Mouse (Mus musculus): ENCODE measurements around the gene G6pc3. TPM values are rescaled to one million over a fixed set of nuclear protein-coding genes. Genes with fewer than 3 reads are reported as not detected.

G6pc3 gene
- polyA plus RNA-seq, 1 experiment from 2014 or later = 23.7 TPM

DNA sequence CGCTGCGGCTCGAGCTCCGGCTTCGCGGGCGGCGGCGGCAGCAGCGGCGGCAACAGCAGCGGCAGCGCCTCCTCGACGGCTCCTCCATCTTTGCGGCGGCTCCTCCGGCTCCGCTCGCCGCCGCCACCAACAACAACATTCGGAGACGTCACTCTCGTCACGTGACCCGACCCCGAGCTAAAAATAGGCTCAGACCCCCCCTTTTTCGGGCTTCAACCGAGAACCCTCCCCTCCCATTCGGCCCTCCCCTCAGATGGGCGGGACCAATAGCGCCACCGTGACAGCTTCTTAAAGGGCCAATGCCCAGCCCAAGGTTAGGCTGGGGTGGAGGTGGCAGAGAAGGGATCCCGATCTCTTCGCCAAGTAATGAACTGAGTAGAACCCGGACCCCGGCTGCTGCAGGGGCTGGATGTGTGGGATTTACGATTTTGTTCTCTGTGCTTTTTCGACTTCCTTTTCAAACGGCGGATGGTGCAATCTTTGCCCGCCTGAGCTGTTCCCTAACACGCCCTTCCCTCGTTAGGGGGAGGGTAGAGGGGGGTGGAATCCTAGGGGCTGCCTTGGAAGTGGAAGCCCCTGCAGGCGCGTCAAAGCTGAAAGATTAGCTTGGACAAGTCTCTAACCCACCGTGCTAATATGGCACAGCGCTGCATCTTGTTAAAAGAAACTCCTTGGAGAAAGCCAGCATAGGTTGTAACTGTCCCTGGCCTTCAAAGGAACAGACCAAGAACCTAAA lies 40.8 kb downstream of the G6pc3 start, which contains the start of gene Hdac5:
Gene Hdac5, minus strand, starts transcription at position 161 of the 736 bp plus-strand sequence.
- Histone ChIP-seq H3K4me3 (peak within 1 kb of the TSS; percentile 87), H3K4me2 (replicated peaks) (peak within 1 kb of the TSS; percentile 80), H3K27me3 (no peaks in the 10 kb centered on the region), H3K9ac (replicated peaks) (peak within 1 kb of the TSS; percentile 95), H3K27ac (replicated peaks) (peak within 1 kb of the TSS; percentile 98), H3K9me3 (no peaks in the 10 kb centered on the region), H3K4me1 (peaks cover 50% of the 10 kb centered on the region), H3K36me3 (no peaks in the 10 kb centered on the region)
- WGBS = under 1% methylated on average over 46 of the region's 49 CpGs
- ATAC-seq (replicated peaks) = peak; percentile 83

DNA sequence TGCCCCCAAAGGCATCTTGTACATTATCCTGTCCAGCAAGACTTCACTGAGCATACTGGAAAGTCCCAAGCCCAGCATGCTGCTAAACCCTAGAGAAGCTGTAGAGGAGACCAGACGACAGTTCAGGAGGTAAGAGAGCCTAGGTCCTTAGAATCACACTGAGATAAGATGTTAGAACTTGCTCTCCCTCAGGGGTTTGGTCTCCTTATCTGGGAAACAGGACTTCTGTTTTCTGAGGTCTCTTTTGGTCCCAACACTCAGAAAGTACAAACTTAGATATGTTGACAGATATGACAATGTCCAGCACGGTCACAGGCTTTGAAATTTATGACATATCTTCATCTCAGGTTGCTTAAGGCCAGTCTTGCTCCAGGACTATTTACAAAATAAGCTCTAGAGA lies 46.6 kb downstream of the G6pc3 start:
- Histone ChIP-seq H3K27me3 (no peaks in the 10 kb centered on the region), H3K4me1 (0 out of 2 replicates have a peak, but pooled peaks cover under 1% of the 10 kb centered on the region), H3K27ac (replicated peaks) (no peak overlapping the region), H3K36me3 (no peaks in the 10 kb centered on the region), H3K9me3 (no peaks in the 10 kb centered on the region), H3K9ac (replicated peaks) (no peak overlapping the region), H3K4me2 (replicated peaks) (no peak overlapping the region), H3K4me3 (no peak overlapping the region)
- ATAC-seq (replicated peaks) = no peak
- 76% methylated on average over 2 of the region's 2 CpGs for WGBS

DNA sequence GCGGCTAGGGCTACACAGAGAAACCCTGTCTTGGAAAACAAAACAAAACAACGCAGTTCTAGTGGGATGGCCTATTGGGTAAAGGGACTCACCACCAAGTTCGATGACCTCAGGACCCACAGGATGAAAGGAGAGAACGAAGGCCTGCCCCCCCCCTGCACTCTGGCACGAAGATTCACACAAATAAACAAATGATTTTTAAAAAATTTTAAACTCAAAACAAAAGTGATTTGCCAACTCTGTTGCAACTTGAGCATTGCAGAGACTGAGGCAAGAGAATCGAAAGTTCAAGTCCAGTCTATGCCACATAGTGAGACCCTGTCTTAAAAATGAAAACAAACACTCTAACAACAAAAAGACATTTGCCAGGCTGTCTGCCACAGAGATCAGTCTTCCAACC lies 51.2 kb downstream of the G6pc3 start:
- WGBS = 87% methylated on average over 6 of the region's 6 CpGs
- Histone ChIP-seq H3K4me2 (replicated peaks) (no peak overlapping the region), H3K4me3 (no peak overlapping the region), H3K27me3 (no peaks in the 10 kb centered on the region), H3K4me1 (peaks cover 11% of the 10 kb centered on the region), H3K27ac (replicated peaks) (no peak overlapping the region), H3K9ac (replicated peaks) (no peak overlapping the region), H3K36me3 (no peaks in the 10 kb centered on the region), H3K9me3 (no peaks in the 10 kb centered on the region)
- ATAC-seq (replicated peaks) = no peak

DNA sequence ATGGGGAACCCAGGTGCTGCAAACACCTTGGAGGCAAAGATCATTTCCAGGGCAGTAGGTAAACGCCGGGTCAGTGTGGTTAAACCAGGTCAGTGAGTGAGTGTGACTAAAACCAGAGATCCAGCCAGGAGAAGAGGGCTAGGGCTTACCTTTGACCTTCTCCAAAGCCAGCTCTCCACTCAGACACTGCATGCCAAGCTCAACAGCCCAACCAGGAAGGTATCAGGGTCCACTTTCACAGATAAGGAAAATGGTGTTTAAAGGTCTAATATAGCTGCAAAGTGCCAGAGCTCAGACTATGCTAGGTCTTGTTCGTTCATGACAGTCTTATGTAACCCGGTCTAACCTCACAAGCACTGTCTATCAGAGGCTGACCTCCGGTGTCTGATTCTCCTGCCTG lies 51.8 kb downstream of the G6pc3 start:
- no peak overlapping the region for H3K4me2 ChIP-seq (replicated peaks)
- H3K4me3 ChIP-seq = no peak overlapping the region
- ATAC-seq (replicated peaks) = no peak
- H3K4me1 ChIP-seq = peaks cover 15% of the 10 kb centered on the region
- no peaks in the 10 kb centered on the region for H3K27me3 ChIP-seq
- no peak overlapping the region for H3K27ac ChIP-seq (replicated peaks)
- H3K36me3 ChIP-seq = no peaks in the 10 kb centered on the region
- H3K9me3 ChIP-seq = no peaks in the 10 kb centered on the region
- 89% methylated on average over 5 of the region's 5 CpGs for WGBS
- no peak overlapping the region for H3K9ac ChIP-seq (replicated peaks)

DNA sequence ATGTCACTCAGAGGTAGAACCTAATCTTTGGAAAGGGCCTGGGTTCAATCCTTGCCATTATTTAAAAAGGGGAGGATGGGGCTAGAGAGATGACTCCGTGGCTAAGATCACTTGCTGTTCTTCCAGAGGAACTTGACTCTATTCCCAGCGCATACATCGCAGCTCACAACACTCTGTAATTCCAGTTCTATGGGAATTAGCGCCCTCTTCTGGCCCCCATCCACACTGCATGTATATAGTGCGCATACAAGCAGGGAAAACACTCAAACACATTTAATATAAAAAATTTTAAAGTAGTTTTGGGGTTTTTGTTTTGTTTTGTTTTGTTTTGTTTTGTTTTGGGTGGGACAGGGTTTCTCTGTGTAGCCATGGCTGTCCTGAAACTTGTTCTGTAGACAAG lies 52.5 kb downstream of the G6pc3 start:
- Histone ChIP-seq H3K27me3 (no peaks in the 10 kb centered on the region), H3K9me3 (no peaks in the 10 kb centered on the region), H3K4me1 (peaks cover 15% of the 10 kb centered on the region), H3K9ac (replicated peaks) (no peak overlapping the region), H3K4me3 (no peak overlapping the region), H3K36me3 (no peaks in the 10 kb centered on the region), H3K27ac (replicated peaks) (no peak overlapping the region), H3K4me2 (replicated peaks) (no peak overlapping the region)
- 53% methylated on average over 5 of the region's 5 CpGs for WGBS
- no peak for ATAC-seq (replicated peaks)

Small RNA genes lying within 50 kb of the gene (microRNA-seq; reads per million reads assigned to microRNA genes)
- gene Mir8101 = 2.9 reads per million, percentile 6 among the genes with 10 or more reads in this experiment

Other genes starting within 250 kb of the G6pc3 start
- not detected in 2 replicates for gene Sost, start 222.6 kb upstream of the G6pc3 start, polyA plus RNA-seq (2015; fragmentation: Nextera tagmentation; extraction: Ambion mirVana)
- not detected in 2 replicates for gene Cfap97d1, start 205.3 kb upstream of the G6pc3 start, polyA plus RNA-seq (2015; fragmentation: Nextera tagmentation; extraction: Ambion mirVana)
- gene Dusp3, start 202.6 kb upstream of the G6pc3 start, polyA plus RNA-seq (2015; fragmentation: Nextera tagmentation; extraction: Ambion mirVana) = 11.0 and 13.0 TPM in 2 replicates
- gene Mpp3, start 161.2 kb upstream of the G6pc3 start, polyA plus RNA-seq (2015; fragmentation: Nextera tagmentation; extraction: Ambion mirVana) = 46.2 and 48.5 TPM in 2 replicates
- gene Cd300lg, start 148.1 kb upstream of the G6pc3 start, polyA plus RNA-seq (2015; fragmentation: Nextera tagmentation; extraction: Ambion mirVana) = 0.11 and 0.34 TPM in 2 replicates
- gene Mpp2, start 101.1 kb upstream of the G6pc3 start, polyA plus RNA-seq (2015; fragmentation: Nextera tagmentation; extraction: Ambion mirVana) = 19.3 and 22.7 TPM in 2 replicates
- gene Ppy, start 88.3 kb upstream of the G6pc3 start, polyA plus RNA-seq (2015; fragmentation: Nextera tagmentation; extraction: Ambion mirVana) = not detected in 2 replicates
- gene Pyy, start 81.8 kb upstream of the G6pc3 start, polyA plus RNA-seq (2015; fragmentation: Nextera tagmentation; extraction: Ambion mirVana) = not detected in 2 replicates
- gene Nags, start 44.1 kb upstream of the G6pc3 start, polyA plus RNA-seq (2015; fragmentation: Nextera tagmentation; extraction: Ambion mirVana) = 0.10 and 0.14 TPM in 2 replicates
- 37.4 and 41.6 TPM in 2 replicates for gene Tmem101, start 33.2 kb upstream of the G6pc3 start, polyA plus RNA-seq (2015; fragmentation: Nextera tagmentation; extraction: Ambion mirVana)
- gene Lsm12, start 4.3 kb upstream of the G6pc3 start, polyA plus RNA-seq (2015; fragmentation: Nextera tagmentation; extraction: Ambion mirVana) = 114 and 118 TPM in 2 replicates
- 127 and 129 TPM in 2 replicates for gene Hdac5, start 40.5 kb downstream of the G6pc3 start, polyA plus RNA-seq (2015; fragmentation: Nextera tagmentation; extraction: Ambion mirVana)
- gene BC030867, start 59.3 kb downstream of the G6pc3 start, polyA plus RNA-seq (2015; fragmentation: Nextera tagmentation; extraction: Ambion mirVana) = 5.6 and 7.0 TPM in 2 replicates
- gene Asb16, start 79.1 kb downstream of the G6pc3 start, polyA plus RNA-seq (2015; fragmentation: Nextera tagmentation; extraction: Ambion mirVana) = not detected in 2 replicates
- gene Tmub2, start 95.3 kb downstream of the G6pc3 start, polyA plus RNA-seq (2015; fragmentation: Nextera tagmentation; extraction: Ambion mirVana) = 73.1 and 73.4 TPM in 2 replicates
- 27.6 and 29.5 TPM in 2 replicates for gene Atxn7l3, start 107.0 kb downstream of the G6pc3 start, polyA plus RNA-seq (2015; fragmentation: Nextera tagmentation; extraction: Ambion mirVana)
- gene Ubtf, start 130.1 kb downstream of the G6pc3 start, polyA plus RNA-seq (2015; fragmentation: Nextera tagmentation; extraction: Ambion mirVana) = 105 and 107 TPM in 2 replicates
- gene Slc4a1, start 176.6 kb downstream of the G6pc3 start, polyA plus RNA-seq (2015; fragmentation: Nextera tagmentation; extraction: Ambion mirVana) = 1.9 and 2.6 TPM in 2 replicates
- 149 and 150 TPM in 2 replicates for gene Rundc3a, start 203.8 kb downstream of the G6pc3 start, polyA plus RNA-seq (2015; fragmentation: Nextera tagmentation; extraction: Ambion mirVana)
- 144 TPM in 2 replicates for gene Slc25a39, start 218.3 kb downstream of the G6pc3 start, polyA plus RNA-seq (2015; fragmentation: Nextera tagmentation; extraction: Ambion mirVana)
- 61.8 and 62.0 TPM in 2 replicates for gene Grn, start 240.7 kb downstream of the G6pc3 start, polyA plus RNA-seq (2015; fragmentation: Nextera tagmentation; extraction: Ambion mirVana)

All from forebrain, embryonic 15.5 days (tissue).